Mouse (Mus musculus) liver, adult (tissue): ENCODE data around the gene Ffar3.

Experiments used
- GATA4 ChIP-seq: IDR thresholded peaks from 2 replicates; pipeline ENCODE4 v1.6.1; 2014; ENCODE audit warnings: mild to moderate bottlenecking, low read length; ENCODE audit not compliant: insufficient replicate concordance

The Ffar3 gene

GRCm38 (mm10) chr7:30859635-30860402 is 3.8 kb upstream of the Ffar3 start:
- TF ChIP-seq GATA4, result no peak

- no peak for TF ChIP-seq GATA4
Measured at GRCm38 (mm10) chr7:30859290-30859634, 3.3 kb upstream of the Ffar3 start.

GRCm38 (mm10) chr7:30857746-30858145 is 1.8 kb upstream of the Ffar3 start:
- TF ChIP-seq GATA4, result no peak

GRCm38 (mm10) chr7:30851421-30851820 is 4.6 kb downstream of the Ffar3 start:
- no peak for TF ChIP-seq GATA4

GRCm38 (mm10) chr7:30847934-30848333 is 8.0 kb downstream of the Ffar3 start:
- TF ChIP-seq GATA4, result no peak

GRCm38 (mm10) chr7:30847386-30847785 is 8.6 kb downstream of the Ffar3 start:
- TF ChIP-seq GATA4, result no peak

GRCm38 (mm10) chr7:30846505-30847053 is 9.4 kb downstream of the Ffar3 start:
- TF ChIP-seq GATA4, result no peak

- no peak for TF ChIP-seq GATA4
Measured at GRCm38 (mm10) chr7:30844676-30845297, 11.2 kb downstream of the Ffar3 start.

GRCm38 (mm10) chr7:30842092-30842491 is 13.9 kb downstream of the Ffar3 start:
- TF ChIP-seq GATA4, result no peak

GRCm38 (mm10) chr7:30841379-30841778 is 14.6 kb downstream of the Ffar3 start:
- no peak for TF ChIP-seq GATA4

- no peak for TF ChIP-seq GATA4
Measured at GRCm38 (mm10) chr7:30840306-30840705, 15.7 kb downstream of the Ffar3 start.

- no peak for TF ChIP-seq GATA4
Measured at GRCm38 (mm10) chr7:30837277-30837676, 18.7 kb downstream of the Ffar3 start.

- no peak for TF ChIP-seq GATA4
Measured at GRCm38 (mm10) chr7:30832261-30832660, 23.7 kb downstream of the Ffar3 start.

GRCm38 (mm10) chr7:30829428-30829827 is 26.6 kb downstream of the Ffar3 start:
- TF ChIP-seq GATA4, result no peak

- TF ChIP-seq GATA4, result no peak
Measured at GRCm38 (mm10) chr7:30826660-30827059, 29.3 kb downstream of the Ffar3 start.

GRCm38 (mm10) chr7:30824306-30824705 is 31.7 kb downstream of the Ffar3 start:
- no peak for TF ChIP-seq GATA4
